Mouse (Mus musculus) c-Kit-positive CD71-positive TER-119-positive erythroid progenitor cells, embryonic 14.5 days (primary cell): Measurements from ENCODE around the gene Rbfox1.

ENCODE experiments used
- DNase-seq: peaks from one replicate; pipeline ENCODE4 v3.0.0-alpha.2; 2013; ENCODE audit warnings: low spot score

Gene Rbfox1

DNA sequence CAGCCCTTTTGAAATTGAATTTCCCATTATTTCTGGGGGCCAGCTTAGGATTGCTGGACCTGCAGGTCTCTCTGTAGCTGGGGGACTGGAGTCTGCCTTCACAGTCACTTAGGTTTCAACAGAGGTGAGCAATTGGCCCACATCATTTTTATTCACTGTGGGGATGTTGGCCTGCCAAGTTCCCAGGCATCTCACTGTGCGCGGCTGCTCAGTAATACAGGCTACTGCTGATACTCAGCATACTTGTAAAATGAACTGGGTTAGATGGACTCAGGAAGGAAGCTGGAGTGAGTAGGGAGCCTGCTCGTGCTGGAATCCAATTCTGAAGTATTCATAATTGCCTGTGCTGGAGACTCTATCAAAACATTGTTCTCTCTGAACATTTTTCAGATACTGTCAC is 1356.5 kb downstream of the Rbfox1 start:
- no peak for DNase-seq

DNA sequence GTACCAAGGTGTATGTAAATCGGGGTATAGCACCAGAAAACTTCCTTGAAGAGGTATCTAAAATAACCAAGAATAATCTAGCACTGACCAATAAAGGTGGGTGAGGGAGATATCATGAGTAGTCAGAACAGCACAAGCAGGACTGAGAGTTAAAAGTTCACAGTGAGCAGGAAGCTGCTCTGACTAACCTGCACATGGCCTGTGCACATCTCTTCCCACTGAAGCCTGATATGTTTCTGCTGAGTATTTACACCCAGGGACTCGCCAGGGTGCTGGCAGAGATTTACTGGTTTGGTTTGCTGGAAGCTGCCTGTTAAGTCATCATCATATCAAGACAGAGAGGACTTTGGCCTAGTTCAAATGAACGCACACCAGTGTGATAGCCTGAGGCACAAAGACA is 1357.3 kb downstream of the Rbfox1 start:
- DNase-seq: no peak

DNA sequence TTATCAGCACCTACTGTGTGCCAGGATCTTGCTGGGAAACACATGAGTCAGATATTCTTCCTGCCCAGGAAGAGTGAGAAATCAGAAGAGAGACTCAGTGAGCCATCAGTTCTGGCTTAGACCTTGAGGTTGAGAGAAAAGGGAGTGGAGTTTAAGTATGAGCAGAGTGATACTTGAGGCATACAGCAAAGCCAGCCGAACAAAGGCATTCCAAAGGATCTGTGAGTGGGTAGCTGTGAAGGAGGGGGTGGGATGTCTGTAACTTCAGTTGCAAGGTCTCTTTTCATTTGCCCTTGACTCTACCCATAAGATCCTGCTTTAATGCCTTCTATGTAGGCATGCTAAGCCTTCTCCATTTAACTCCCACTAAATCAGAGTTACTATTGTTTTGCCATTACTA is 1359.2 kb downstream of the Rbfox1 start:
- no peak for DNase-seq

DNA sequence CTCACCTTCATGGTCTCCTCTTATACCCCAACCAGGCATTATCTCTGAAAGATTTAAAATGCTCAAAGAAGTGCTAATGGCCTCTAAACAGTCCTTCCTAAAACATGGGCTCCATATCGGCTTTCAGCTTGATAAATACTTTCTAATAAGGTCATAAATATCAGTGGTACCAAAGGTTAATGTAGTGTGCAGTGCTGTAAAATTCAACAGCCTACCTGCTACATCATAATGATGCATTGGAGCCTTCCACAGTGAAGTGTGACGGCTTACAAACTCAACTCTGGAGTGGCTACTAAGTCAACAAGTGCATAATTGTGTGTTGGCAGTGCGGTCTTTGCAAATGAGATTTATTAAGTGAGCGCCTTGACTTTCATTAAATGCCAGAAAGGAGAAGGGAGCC is 1366.5 kb downstream of the Rbfox1 start:
- DNase-seq: no peak

DNA sequence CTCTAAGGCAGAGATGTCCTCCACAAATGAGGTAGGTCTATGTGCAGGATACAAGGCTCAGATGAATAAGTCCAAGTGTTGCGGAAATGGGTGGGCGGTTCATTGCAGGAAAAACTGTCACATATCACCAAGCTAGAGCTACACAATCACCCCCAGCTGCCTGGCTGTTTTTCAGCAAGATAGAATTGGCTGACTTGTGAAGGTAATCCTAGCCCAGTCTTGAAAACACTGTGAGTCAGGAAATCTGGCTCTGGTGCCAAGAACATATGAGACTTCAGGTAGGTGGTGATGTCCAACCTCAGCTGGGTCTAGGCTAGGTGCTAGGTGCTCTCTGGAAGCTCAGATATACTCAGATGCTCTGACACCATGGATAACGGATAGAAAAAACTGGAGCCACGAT is 1372.2 kb downstream of the Rbfox1 start:
- no peak for DNase-seq

DNA sequence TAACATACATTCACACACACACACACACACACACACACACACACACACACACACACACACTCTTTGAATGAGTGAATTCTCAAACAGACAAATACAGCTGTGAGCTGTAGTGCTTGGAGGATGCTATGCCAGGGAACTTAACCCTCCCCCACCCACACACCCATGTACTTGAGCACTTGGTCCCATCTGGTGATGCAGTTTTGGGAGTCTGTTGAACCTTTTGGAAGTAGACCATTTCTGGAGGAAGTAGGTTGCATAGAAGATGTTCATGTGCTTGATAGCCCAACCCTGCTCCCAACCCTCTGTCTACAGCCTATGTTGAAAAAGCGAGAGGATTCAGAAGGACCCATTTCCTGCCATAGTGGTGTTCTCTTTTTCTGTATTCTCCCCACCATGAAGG is 1378.1 kb downstream of the Rbfox1 start:
- DNase-seq: no peak

DNA sequence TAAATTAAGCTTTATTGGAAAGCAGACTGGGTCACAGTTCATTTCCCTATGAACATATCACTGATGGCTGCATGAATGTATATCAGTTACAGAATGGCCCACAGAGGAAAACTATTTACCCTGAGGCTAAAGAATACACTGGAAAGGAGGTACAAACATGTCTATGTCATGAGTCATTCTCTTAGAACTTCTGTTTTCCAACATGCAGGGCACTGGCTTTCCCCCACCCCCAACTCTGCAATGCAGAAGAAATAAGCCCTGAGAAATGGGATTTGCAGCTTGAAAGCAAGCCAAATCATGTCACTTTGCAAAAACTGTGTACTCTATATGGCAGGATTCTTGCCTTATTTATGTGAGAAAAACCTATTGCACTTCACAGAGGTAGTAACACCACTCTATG is 1380.6 kb downstream of the Rbfox1 start:
- DNase-seq: no peak

DNA sequence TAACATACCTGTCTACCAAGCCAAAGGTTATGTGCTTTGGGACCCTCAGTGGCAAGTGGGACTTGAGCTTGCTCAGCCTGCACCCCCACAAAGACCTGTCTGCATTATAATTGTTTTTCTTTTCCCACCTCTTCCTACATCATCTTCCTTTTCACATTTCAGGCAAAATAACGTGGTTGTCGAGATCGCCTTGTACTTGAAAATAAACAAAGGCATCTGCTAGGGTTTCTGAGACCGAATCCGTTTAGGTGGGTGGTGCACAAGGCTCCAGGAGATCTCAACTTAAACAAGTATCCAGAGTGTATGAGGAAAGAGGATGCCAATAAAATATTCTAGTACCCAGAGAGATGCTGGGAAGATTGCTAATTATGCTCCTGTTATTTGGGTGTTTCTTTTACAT is 1390.3 kb downstream of the Rbfox1 start:
- no peak for DNase-seq

DNA sequence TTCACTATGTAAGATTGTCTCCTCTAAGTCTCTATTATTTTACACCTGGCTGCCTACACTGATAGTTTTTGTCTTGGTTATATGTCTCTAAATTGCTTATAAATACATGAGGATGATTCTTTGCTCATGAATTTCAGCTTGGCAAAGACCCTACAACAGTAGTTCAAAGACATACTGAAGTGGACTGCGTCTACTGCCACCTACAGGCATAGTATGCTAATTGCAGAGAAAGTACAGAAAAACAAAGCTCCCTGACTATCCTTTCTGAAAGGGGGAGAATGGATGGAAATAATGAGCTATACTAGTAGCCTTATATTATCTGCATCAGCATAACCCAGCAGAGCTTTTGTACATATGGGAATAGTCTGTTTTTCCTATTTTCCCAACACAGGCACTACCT is 1390.7 kb downstream of the Rbfox1 start:
- peak; percentile 1 for DNase-seq

DNA sequence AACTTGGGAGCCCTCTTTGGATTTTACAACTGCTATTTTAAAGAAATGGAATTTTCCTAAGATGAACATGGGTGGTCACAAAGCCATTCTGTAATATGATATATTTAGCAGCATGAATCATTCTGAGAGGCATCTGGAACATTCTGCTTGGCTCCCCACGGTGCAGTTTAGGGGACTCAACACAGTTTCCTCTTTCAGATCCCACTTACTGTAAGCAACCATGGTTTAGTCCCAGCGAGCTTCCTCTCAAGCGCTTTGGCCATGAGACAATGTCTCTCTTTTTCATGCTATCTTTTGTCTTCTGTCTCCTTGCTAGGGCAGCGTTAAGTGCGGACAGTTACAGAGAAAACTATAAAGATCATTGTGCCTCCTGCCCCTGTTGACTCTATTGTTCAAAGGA is 1394.4 kb downstream of the Rbfox1 start:
- DNase-seq: no peak

DNA sequence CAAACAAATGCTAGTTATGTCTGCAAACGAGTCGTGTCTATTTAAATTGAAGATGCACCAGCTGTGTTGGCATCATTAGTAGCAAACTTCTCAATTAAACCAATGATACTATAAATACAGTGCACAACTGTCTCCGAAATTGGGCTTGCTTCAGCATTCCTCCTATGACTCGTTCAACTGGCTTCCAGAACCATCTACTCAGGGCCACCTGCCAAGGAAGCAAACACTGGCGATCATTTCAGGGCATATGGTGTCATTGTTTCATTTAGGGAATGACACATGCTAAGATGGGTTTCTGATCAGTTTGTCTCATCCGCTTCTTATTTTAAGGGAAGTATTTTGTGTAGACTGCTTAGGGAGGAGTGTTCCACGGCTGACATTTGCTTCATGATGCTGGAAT is 1397.1 kb downstream of the Rbfox1 start:
- no peak for DNase-seq

DNA sequence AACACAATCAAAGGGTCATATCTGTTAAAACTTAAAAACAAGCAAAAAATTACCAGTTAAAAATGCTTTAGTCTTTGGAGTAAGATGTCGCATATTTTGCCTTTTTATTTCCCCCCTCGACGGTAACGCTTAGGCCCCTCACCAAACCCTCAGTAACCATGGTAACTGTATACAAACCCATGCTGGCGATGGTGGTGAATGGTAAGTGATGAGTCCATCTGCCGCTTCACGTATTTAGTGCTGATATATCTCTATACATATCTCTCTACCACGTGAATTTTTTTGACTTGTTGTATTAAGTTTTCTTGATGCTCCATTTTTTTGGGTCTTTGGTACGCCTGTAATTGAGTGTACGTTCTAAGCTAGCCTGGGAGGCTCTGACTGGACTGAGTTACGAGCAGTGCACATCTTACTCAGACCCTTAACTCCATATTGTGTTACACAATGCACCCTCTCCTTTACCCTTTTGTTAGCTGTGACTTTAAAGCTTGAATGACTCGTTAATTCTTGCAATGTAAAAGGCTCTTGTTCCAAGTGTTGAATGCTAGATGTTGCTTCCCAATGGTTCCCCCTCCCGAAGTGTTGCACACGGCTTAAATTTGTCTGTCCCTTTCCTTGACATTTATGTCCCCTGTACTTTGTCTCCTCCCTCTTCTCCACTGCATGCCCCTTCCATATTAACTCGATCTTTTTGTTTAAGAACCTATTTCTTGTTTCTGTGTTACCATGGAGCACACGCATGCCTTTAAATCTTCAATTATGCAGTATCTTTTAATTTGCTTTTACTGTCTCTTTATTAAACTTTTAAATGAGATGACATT is 1408.0 kb downstream of the Rbfox1 start:
- no peak for DNase-seq

DNA sequence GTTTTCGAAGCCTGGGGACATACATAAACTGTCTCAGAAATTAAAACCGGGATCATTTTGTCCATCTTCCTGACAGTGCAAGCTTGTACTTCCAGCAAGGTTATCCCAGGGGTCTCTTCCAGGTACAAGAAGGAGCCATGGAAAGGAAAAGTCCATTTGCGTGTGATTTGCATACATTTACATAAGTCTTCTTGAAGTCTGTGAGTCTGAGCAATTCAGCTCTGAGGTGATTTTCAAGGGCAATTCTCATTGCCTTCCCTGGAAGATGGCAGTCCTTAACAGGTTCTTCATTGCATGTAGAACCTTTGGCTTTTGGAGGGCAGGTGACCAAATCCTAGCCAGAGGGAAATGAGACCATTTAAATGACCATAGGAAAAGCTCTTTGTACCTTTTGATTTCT is 1417.3 kb downstream of the Rbfox1 start:
- DNase-seq: no peak

DNA sequence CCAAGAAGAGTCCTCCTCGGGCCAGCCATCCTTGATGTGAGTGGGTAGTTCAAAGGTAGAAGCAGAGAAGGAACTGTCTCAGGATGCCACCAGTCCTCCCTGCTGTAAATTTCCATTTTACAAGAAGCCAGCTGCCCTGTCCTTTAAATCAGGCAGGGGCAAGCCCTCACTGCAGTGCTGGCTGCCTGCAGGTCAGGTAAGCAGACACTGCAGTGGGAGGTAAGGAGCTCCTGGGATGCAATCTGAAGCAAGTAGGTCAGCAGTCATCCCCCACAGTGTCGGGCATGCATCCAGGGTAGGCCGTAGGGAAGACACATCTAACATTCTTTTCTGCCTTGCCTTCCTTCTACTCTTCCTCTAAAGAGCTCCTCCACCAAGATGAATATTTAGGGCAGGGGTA is 1444.0 kb downstream of the Rbfox1 start:
- no peak for DNase-seq

DNA sequence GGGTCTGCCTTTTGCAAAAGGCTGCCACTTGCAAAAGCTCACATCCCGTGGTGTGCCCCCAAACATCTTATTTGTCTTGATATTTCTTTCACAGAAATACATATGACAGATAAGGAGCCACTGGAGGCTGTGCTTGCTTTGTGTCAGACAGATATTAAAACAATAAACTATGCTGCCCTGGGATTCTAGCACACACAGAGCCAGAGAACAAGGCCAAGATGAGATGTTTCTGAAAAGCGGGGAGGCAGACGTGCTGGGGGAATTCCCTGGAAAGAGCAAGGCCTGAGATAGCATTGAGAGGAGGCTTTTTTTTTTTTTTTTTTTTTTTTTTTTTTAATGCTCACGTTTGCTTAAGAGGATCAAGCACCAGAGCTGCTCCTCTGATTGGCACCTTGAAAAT is 1456.0 kb downstream of the Rbfox1 start:
- no peak for DNase-seq

DNA sequence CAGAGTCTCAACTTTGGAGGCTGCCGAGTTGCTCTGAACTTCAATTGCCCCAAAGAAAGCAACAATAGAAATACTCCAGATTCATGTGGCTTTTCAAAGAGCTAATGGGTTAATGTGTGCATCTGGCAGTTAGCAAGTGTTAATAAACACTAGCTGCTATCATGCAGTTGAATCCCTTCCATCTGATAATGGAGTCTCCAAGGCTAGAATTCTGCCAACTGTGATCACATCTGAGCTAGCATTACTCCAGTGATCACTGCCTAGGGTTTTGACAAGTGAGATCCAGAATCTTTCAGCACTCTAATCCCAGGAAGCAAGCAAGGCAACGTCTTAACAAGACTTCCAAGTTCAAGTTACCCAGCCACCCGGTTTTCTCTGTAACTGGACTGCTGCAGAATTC is 1460.1 kb downstream of the Rbfox1 start:
- no peak for DNase-seq

DNA sequence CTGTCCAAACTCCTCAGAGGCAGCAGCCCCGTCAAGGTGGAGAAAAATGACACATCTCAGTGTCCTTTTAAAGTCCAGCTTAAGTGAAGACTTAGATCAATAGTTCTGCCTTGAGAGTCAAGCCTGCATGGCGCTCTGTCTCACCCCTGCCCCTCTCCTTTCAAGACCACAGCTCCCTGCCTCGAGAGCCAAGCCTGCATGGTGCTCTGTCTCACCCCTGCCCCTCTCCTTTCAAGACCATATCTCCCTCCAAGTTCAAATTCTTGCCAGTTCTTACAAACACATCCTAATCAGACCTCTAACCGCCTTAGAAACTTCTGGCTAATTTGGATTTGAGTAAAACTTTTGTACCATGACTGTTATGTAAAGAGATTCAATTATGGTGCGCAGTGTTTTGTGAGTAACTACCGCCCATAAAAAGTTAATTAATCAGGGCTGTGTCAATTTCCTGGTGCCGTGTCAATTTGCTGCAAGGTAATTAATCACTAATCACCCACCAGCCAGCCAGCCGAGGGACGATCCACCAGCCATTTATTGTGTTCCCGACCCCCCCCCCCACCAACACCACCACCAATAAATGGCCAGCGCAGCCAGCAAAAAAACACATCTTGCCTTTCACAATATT is 1461.0 kb downstream of the Rbfox1 start:
- DNase-seq: no peak

DNA sequence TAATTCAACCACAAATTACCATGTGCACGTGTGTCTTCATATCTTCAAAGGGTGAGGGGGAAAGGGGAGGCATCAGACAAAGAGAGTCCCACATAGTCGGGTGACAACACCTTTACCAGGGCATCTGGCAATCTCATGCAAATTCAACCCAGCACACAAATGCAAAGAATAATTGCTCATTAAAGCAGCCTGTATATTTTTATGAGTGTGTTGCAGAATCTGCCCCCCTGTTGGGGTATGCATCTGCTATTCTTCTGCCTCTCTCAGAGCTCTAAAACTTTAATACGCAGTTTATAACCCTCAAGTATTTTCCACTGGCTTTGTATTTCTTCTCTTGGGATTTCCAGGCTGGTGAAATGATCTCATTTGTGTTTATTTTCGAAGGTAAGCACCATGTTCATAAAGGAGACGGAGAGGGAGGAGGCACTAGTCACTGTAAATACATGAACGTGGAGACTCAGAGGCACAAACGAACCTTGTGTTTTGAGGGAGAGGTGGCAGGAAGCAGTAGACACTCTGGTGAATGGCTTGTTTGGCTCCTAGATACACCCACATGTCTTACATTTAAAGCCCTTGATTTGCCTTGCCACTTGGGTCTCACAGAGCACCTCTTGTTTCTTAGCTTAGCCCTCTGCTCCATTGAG is 1462.5 kb downstream of the Rbfox1 start:
- DNase-seq: no peak

DNA sequence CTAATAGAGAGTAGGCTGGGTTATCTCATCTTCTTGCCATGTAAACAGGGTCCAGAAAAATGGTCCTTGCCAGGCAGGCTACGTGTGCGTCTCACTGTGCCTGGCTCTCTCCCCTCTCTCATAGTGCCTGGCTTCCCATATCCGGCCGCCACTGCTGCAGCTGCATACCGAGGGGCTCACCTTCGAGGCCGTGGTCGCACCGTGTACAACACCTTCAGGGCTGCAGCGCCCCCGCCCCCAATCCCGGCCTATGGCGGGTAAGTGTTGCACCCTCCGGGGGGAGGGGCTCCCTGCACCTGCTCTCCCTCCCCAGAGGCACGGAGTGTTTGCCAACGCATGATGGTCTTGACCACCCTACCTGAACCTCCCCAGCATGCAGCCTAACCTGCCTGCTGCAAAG is 1467.7 kb downstream of the Rbfox1 start:
- no peak for DNase-seq

DNA sequence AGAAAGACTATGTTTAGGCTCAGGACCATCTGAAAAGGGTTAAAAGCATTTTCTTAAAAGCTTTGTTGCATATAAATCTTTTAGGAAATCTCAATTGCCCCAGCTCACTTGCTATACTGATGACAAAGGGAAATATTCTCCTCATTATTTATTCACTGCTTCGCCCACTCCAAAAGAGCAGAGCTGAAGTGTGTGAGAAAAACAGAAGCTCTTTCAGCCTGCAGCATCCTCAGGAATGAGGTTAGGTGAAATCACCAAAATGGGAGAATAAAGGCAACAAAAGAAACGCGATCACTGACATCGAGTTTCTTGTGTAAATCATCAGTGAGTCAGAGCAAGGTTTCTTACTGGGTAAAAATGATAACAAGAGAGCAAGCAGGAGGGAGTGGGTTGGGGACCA is 1469.0 kb downstream of the Rbfox1 start:
- DNase-seq: no peak

DNA sequence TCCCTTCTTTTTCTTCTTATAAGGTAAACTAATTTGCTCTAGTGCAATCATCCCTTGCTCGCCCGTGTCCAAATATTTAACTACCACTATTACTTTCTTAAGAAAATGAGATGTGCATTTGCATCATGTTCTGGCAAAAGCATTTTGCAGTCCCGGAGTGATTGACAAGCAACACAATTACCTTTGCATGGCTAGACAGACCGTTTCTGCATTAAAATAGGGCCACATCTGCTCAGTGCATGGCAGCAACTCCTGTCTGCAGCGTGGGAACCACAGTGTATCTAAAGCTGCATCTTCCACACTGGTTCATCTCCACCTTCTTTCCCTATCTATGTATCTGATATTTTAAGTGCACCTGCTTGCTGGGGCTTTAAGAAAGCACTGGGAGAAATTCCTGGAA is 1473.9 kb downstream of the Rbfox1 start:
- DNase-seq: no peak

DNA sequence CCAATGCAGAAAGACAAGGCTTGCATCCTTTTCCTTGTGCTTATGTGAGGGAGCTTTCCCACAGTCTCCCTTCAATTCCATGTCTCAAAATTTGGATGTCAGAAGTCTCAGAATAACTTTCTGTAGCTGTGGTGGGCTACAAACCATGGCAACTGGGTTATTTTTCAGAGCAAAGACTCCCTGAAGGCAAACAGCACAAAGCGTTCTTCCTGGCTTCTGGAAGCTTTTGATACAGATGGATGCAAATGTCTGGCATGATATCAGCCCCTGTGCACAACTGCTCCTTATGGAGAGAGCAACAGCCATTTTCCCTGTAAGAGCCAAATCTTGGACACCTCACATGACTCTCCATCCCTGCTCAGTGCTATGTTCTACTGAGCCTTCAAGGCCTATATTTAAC is 1475.6 kb downstream of the Rbfox1 start:
- no peak for DNase-seq

DNA sequence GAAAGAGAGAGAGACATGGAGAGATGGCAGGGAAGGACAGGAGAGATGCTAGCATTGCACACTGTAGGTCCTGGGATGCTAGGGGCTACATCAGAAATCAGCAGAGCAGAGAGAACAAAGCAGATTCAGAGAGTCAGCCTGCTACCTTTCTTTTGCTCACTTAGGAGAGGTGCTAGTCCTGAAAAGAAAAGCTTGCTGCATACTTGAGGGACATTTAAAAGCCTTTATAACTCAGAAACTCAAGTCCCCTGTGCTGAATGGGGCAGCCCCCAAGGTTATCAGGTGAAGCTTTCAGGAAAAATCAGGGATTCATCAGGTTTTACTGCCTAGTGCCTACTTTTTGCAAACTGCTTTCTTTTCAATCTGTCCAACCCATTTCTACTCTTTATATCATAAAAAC is 1480.7 kb downstream of the Rbfox1 start:
- DNase-seq: no peak

DNA sequence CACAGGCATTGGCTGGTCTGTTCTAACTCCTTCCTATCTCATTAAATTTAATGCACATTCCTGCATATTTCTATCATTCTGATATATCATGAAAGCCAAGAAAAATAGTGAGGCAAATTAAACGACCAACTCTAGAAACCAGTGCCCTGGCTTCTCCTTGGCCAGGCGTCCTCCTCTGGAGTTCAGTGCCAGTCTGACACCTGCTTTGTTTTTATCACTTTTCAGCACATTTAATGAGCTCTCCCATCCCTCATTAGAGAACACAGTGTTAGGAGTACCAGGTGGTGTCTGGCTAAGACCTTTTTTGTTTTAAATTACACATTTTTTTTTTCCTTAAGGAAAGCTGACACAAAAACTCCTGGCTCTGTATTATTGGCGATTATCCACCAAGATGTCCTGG is 1489.0 kb downstream of the Rbfox1 start:
- DNase-seq: no peak
